Mouse (Mus musculus): ENCODE data around the gene Cdc42bpb.

- TF ChIP-seq CTCF (IDR thresholded peaks at IDR 0.05; ENCODE audit: low read depth) (no peak), EP300 (IDR thresholded peaks at IDR 0.05; ENCODE audit: low read depth) (no peak)
Measured at GRCm38 (mm10) chr12:111376826-111377331, 639 bp downstream of the Cdc42bpb start.
